Mouse (Mus musculus) stomach, embryonic 14.5 days (tissue): ENCODE data around the gene Gm9767. TPM values are rescaled to one million over a fixed set of nuclear protein-coding genes. Genes with fewer than 3 reads are reported as not detected.

ENCODE experiments used
- ATAC-seq: fragments of 200-750 bp; cut with Nextera tagmentation; 2 replicates; pipeline ENCODE4 v1.8.0; 2017; ENCODE audit warnings: low read depth, moderate TSS enrichment; ENCODE audit not compliant: insufficient number of reproducible peaks, insufficient read depth, low FRiP score
- H3K27ac ChIP-seq: fragments of 300-500 bp; sonication (generic); 2 replicates; pipeline ENCODE4 v1.5.1; 2014; ENCODE audit warnings: mild to moderate bottlenecking, low read length, moderate library complexity, mixed read lengths
- H3K27me3 ChIP-seq: fragments of 300-500 bp; sonication (generic); 2 replicates; pipeline ENCODE4 v1.6.1; 2014; ENCODE audit warnings: low read length, control low read depth, mixed read lengths; ENCODE audit not compliant: control insufficient read depth, insufficient read depth
- H3K36me3 ChIP-seq: fragments of 300-500 bp; sonication (generic); 2 replicates; pipeline ENCODE4 v1.6.1; 2014; ENCODE audit warnings: mild to moderate bottlenecking, control low read depth, low read length, moderate library complexity, mixed read lengths; ENCODE audit not compliant: control insufficient read depth, insufficient read depth
- H3K4me1 ChIP-seq: fragments of 300-500 bp; sonication (generic); 2 replicates; pipeline ENCODE4 v1.6.1; 2014; ENCODE audit warnings: low read length, control low read depth, mixed read lengths; ENCODE audit not compliant: control insufficient read depth, insufficient read depth
- H3K4me2 ChIP-seq: fragments of 300-500 bp; sonication (generic); replicated peaks from 2 replicates; pipeline ENCODE4 v1.6.1; 2014; ENCODE audit warnings: low read depth, low read length, control low read depth
- H3K4me3 ChIP-seq: fragments of 300-500 bp; sonication (generic); 2 replicates; pipeline ENCODE4 v1.5.1; 2014; ENCODE audit warnings: low read depth, low read length, control low read depth
- H3K9ac ChIP-seq: fragments of 300-500 bp; sonication (generic); replicated peaks from 2 replicates; pipeline ENCODE4 v1.6.1; 2014; ENCODE audit warnings: low read depth, mild to moderate bottlenecking, control low read depth, low read length, moderate library complexity, mixed read lengths
- H3K9me3 ChIP-seq: fragments of 300-500 bp; sonication (generic); 2 replicates; pipeline ENCODE4 v1.6.1; 2016; ENCODE audit warnings: low read depth, low read length, control low read depth; ENCODE audit not compliant: control insufficient read depth
- WGBS: fragments of 180-500 bp; shearing (Covaris S2); extraction: QIAGEN DNeasy Blood & Tissue Kit; methylation state at CpG from one replicate; pipeline ENCODE4 v1.1.7; 2014; 5-methylcytosine and 5-hydroxymethylcytosine counted together
- polyA plus RNA-seq: library from polyadenylated mRNA; unstranded; fragments of >200 nt; fragmentation: Nextera tagmentation; extraction: Ambion mirVana; gene quantifications from 2 replicates; pipeline ENCODE4 v1.2.1, GENCODE M21; 2014

Gene Gm9767
- polyA plus RNA-seq, 1 experiment from 2014 or later: 1.2 TPM

DNA sequence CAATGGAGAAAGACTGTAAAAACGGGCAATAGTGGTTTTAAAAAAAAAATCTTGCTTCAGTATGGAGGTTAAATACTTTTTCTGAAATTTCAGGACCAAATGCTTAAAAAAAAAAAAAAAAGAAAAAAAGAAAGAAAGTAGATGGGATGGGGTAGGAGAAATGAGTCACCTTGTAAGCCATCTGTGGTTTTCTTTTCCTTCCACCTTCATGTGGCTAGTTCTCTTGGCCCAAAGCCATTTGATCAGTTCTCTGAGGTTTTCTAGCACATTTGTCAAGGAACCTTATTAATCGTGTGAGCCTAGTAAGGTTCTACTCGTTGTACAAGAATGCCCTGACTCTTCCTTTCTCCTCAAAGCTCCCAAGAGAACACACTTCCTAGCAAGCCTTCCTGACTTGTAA lies 1.6 kb downstream of the Gm9767 start:
- no peak overlapping the region for H3K9ac ChIP-seq
- no peak for ATAC-seq
- H3K36me3 ChIP-seq: no peaks in the 10 kb centered on the region
- H3K27ac ChIP-seq: no peak overlapping the region
- no peak overlapping the region for H3K4me2 ChIP-seq
- H3K4me1 ChIP-seq: no peaks in the 10 kb centered on the region
- H3K27me3 ChIP-seq: no peaks in the 10 kb centered on the region
- no peak overlapping the region for H3K4me3 ChIP-seq
- no peaks in the 10 kb centered on the region for H3K9me3 ChIP-seq
- WGBS: 60% methylated on average over 3 of the region's 3 CpGs

DNA sequence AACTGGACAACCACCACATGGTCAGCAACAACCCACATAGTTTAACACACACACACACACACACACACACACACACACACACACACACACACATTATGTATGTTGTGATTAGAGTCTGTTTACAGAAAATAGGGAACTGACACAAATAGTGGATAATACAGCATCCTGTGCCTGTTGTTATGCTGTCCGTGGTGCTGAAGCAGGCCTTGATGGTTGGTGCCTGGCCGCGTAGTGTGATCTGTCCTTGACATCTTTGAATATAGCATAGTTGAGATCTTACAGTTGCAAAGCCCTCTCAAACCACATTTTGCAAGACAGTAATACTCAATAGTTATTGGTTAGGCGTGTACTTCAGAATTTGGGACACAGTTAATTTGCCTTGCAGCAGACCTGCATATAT lies 4.0 kb downstream of the Gm9767 start:
- no peak for ATAC-seq
- Histone ChIP-seq H3K27me3 (no peaks in the 10 kb centered on the region), H3K4me2 (no peak overlapping the region), H3K36me3 (no peaks in the 10 kb centered on the region), H3K9ac (no peak overlapping the region), H3K27ac (no peak overlapping the region), H3K4me3 (no peak overlapping the region), H3K9me3 (no peaks in the 10 kb centered on the region), H3K4me1 (no peaks in the 10 kb centered on the region)
- 61% methylated on average over 4 of the region's 4 CpGs for WGBS

- H3K4me1 ChIP-seq: no peaks in the 10 kb centered on the region
- H3K27ac ChIP-seq: no peak overlapping the region
- H3K36me3 ChIP-seq: no peaks in the 10 kb centered on the region
- no peaks in the 10 kb centered on the region for H3K27me3 ChIP-seq
- H3K9me3 ChIP-seq: no peaks in the 10 kb centered on the region
- WGBS: 75% methylated on average over 3 of the region's 3 CpGs
- no peak overlapping the region for H3K4me3 ChIP-seq
- no peak for ATAC-seq
- H3K4me2 ChIP-seq: no peak overlapping the region
- no peak overlapping the region for H3K9ac ChIP-seq
Observed at GRCm38 (mm10) chr10:26103330-26103982, 25.4 kb downstream of the Gm9767 start.

- Histone ChIP-seq H3K27ac (no peak overlapping the region), H3K36me3 (no peaks in the 10 kb centered on the region), H3K4me3 (no peak overlapping the region), H3K27me3 (no peaks in the 10 kb centered on the region), H3K9me3 (no peaks in the 10 kb centered on the region), H3K9ac (no peak overlapping the region), H3K4me1 (no peaks in the 10 kb centered on the region), H3K4me2 (no peak overlapping the region)
- ATAC-seq: no peak
- WGBS: 83% methylated on average over 4 of the region's 4 CpGs
Observed at GRCm38 (mm10) chr10:26114409-26114808, 36.4 kb downstream of the Gm9767 start.

GRCm38 (mm10) chr10:26119067-26119821 lies 41.2 kb downstream of the Gm9767 start:
- H3K4me1 ChIP-seq: no peaks in the 10 kb centered on the region
- ATAC-seq: no peak
- no peak overlapping the region for H3K9ac ChIP-seq
- 85% methylated on average over 6 of the region's 6 CpGs for WGBS
- no peaks in the 10 kb centered on the region for H3K27me3 ChIP-seq
- no peak overlapping the region for H3K4me3 ChIP-seq
- H3K36me3 ChIP-seq: no peaks in the 10 kb centered on the region
- no peak overlapping the region for H3K27ac ChIP-seq
- no peak overlapping the region for H3K4me2 ChIP-seq
- no peaks in the 10 kb centered on the region for H3K9me3 ChIP-seq

GRCm38 (mm10) chr10:26119822-26120183 lies 41.7 kb downstream of the Gm9767 start:
- no peak overlapping the region for H3K4me2 ChIP-seq
- H3K9ac ChIP-seq: no peak overlapping the region
- no peaks in the 10 kb centered on the region for H3K27me3 ChIP-seq
- 77% methylated on average over 1 of the region's 1 CpGs for WGBS
- H3K27ac ChIP-seq: no peak overlapping the region
- no peaks in the 10 kb centered on the region for H3K9me3 ChIP-seq
- H3K4me3 ChIP-seq: no peak overlapping the region
- H3K4me1 ChIP-seq: no peaks in the 10 kb centered on the region
- no peak for ATAC-seq
- no peaks in the 10 kb centered on the region for H3K36me3 ChIP-seq

Other genes with a start within 250 kb of the Gm9767 start
- 48.6 and 55.1 TPM in 2 replicates for gene Tmem200a, start 797 bp downstream of the Gm9767 start, polyA plus RNA-seq
- not detected in 2 replicates for gene Samd3, start 151.5 kb downstream of the Gm9767 start, polyA plus RNA-seq